Mouse (Mus musculus) embryonic facial prominence, embryonic 11.5 days (tissue): ENCODE measurements around the gene Syde2. TPM values are rescaled to one million over a fixed set of nuclear protein-coding genes. Genes with fewer than 3 reads are reported as not detected.
"Not testable (repeated sequence)": the region's sequence is repeated elsewhere in the genome, so short reads cannot be mapped to it uniquely, and the experiment has no call there.

ENCODE experiments used
- ATAC-seq: fragments of 200-750 bp; cut with Nextera tagmentation; replicated peaks from 2 replicates; pipeline ENCODE4 v1.8.0; 2017; ENCODE audit warnings: low read depth; ENCODE audit not compliant: insufficient number of reproducible peaks, low FRiP score, low TSS enrichment
- DNase-seq: peaks from one replicate; pipeline ENCODE4 v3.0.0-alpha.2; 2015; ENCODE audit warnings: low spot score
- H3K27ac ChIP-seq: fragments of 300-500 bp; sonication (generic); replicated peaks from 2 replicates; pipeline ENCODE4 v1.5.1; 2014; ENCODE audit warnings: mild to moderate bottlenecking, low read depth, low read length, control low read depth
- H3K27me3 ChIP-seq: fragments of 300-500 bp; sonication (generic); 2 replicates; pipeline ENCODE4 v1.6.1; 2014; ENCODE audit warnings: mild to moderate bottlenecking, low read length, moderate library complexity, mixed read lengths; ENCODE audit not compliant: control insufficient read depth, insufficient read depth
- H3K36me3 ChIP-seq: fragments of 300-500 bp; sonication (generic); replicated peaks from 2 replicates; pipeline ENCODE4 v1.6.1; 2014; ENCODE audit warnings: low read depth, mild to moderate bottlenecking, low read length, moderate library complexity, mixed read lengths; ENCODE audit not compliant: control insufficient read depth, insufficient read depth
- H3K4me1 ChIP-seq: fragments of 300-500 bp; sonication (generic); 2 replicates; pipeline ENCODE4 v1.6.1; 2014; ENCODE audit warnings: low read length, mixed read lengths; ENCODE audit not compliant: control insufficient read depth, insufficient read depth
- H3K4me2 ChIP-seq: fragments of 300-500 bp; sonication (generic); 2 replicates; pipeline ENCODE4 v1.6.1; 2014; ENCODE audit warnings: low read depth, mild to moderate bottlenecking, control low read depth, low read length, moderate library complexity
- H3K4me3 ChIP-seq: fragments of 300-500 bp; sonication (generic); 2 replicates; pipeline ENCODE4 v1.5.1; 2014; ENCODE audit warnings: low read depth, low read length, control low read depth
- H3K9ac ChIP-seq: fragments of 300-500 bp; sonication (generic); replicated peaks from 2 replicates; pipeline ENCODE4 v1.6.1; 2014; ENCODE audit warnings: mild to moderate bottlenecking, control low read depth, low read length
- H3K9me3 ChIP-seq: fragments of 300-500 bp; sonication (generic); replicated peaks from 2 replicates; pipeline ENCODE4 v1.6.1; 2016; ENCODE audit warnings: mild to moderate bottlenecking, low read length, inconsistent platforms, mixed read lengths; ENCODE audit not compliant: control insufficient read depth
- WGBS: fragments of 180-500 bp; shearing (Covaris S2); extraction: QIAGEN DNeasy Blood & Tissue Kit; methylation state at CpG from one replicate; pipeline ENCODE4 v1.1.7; 2014; 5-methylcytosine and 5-hydroxymethylcytosine counted together
- polyA plus RNA-seq: library from polyadenylated mRNA; unstranded; fragments of >200 nt; fragmentation: Nextera tagmentation; extraction: Ambion mirVana; gene quantifications from 2 replicates; pipeline ENCODE4 v1.2.1, GENCODE M21; 2014

Syde2 gene
- polyA plus RNA-seq, 1 experiment from 2014 or later: 1.9 TPM

- H3K4me3 ChIP-seq: no peak overlapping the region
- H3K27me3 ChIP-seq: no peaks in the 10 kb centered on the region; the same call in 1 of the 2 replicates
- DNase-seq (no peak), ATAC-seq (no peak)
- no peaks in the 10 kb centered on the region for H3K4me1 ChIP-seq
- 64% methylated on average over 13 of the region's 13 CpGs for WGBS
- no peaks in the 10 kb centered on the region for H3K36me3 ChIP-seq
- H3K4me2 ChIP-seq: no peak overlapping the region
- H3K9me3 ChIP-seq: no peaks in the 10 kb centered on the region
- H3K9ac ChIP-seq: no peak overlapping the region
- H3K27ac ChIP-seq: no peak overlapping the region
Observed at GRCm38 (mm10) chr3:145991130-145991529, 3.5 kb downstream of the Syde2 start.

DNA sequence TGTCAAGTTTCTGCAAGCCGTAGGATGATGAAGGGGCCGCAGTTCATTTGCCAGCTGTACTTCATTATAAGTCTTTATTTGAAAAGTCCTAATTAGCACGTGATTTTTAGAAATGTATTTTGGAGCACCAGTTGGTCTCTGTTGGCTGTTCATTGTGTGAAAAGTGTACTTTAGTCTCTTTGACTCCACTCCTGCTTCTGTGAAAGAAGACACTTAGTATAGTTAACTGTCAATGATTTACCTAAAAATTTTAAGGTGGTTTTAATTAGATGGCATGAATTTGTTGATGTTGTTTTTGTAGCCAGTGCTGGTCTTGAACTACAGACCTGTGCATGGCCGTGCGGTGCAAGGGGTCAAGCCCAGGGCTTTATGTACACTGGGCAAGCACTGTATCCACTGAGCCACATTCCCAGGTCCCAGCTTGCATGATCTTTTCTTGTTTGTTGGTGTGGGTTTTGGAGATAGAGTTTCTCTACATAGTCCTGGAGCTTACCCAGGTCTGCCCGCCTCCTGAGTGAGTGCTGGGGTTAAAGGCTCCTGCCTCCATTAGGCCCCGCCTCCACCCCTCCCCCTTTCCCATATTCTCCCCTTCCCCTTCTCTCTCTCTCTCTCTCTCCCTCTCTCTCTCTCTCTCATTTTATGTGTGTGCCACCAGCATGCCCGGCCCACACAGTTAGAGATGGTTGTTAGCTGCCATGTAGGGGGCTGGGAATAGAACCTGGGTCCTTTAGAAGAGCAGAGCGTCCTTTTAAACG is 4.5 kb downstream of the Syde2 start:
- H3K4me1 ChIP-seq: no peaks in the 10 kb centered on the region
- DNase-seq: no peak
- 76% methylated on average over 10 of the region's 10 CpGs for WGBS
- no peaks in the 10 kb centered on the region for H3K9me3 ChIP-seq
- H3K27me3 ChIP-seq: no peaks in the 10 kb centered on the region; the same call in 1 of the 2 replicates
- no peak overlapping the region for H3K27ac ChIP-seq
- H3K4me3 ChIP-seq: no peak overlapping the region
- no peaks in the 10 kb centered on the region for H3K36me3 ChIP-seq
- H3K9ac ChIP-seq: no peak overlapping the region
- ATAC-seq: no peak
- H3K4me2 ChIP-seq: no peak overlapping the region

DNA sequence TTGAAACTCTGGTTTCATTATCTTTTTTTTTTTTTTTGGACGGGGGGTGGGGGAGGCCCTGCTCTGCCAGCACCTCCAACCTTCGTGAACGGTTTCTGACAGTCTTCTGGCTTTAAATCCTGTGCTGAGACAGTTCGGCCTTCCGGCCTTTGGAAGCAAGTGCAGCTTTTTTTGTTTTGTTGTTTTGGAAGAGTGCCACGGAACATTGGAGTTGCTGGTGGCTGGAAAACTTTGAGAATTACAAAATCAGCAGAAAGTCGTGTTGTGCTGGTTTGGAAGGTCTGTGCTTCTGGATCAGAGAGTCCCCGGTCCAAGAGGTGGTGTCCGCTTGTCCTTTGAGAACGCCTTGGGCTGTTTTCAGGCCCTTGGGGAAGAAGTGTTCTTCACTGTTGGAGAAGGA is 5.1 kb downstream of the Syde2 start:
- H3K4me1 ChIP-seq: no peaks in the 10 kb centered on the region
- ATAC-seq: no peak
- H3K9me3 ChIP-seq: no peaks in the 10 kb centered on the region
- H3K4me2 ChIP-seq: no peak overlapping the region
- WGBS: 87% methylated on average over 10 of the region's 10 CpGs
- H3K27me3 ChIP-seq: no peaks in the 10 kb centered on the region; the same call in 1 of the 2 replicates
- no peaks in the 10 kb centered on the region for H3K36me3 ChIP-seq
- no peak overlapping the region for H3K27ac ChIP-seq
- no peak for DNase-seq
- H3K9ac ChIP-seq: no peak overlapping the region
- no peak overlapping the region for H3K4me3 ChIP-seq

- H3K36me3 ChIP-seq: no peaks in the 10 kb centered on the region
- no peaks in the 10 kb centered on the region for H3K9me3 ChIP-seq
- H3K4me2 ChIP-seq: no peak overlapping the region
- DNase-seq (no peak), ATAC-seq (no peak)
- no peak overlapping the region for H3K9ac ChIP-seq
- WGBS: 85% methylated on average over 14 of the region's 14 CpGs
- no peaks in the 10 kb centered on the region for H3K4me1 ChIP-seq
- no peak overlapping the region for H3K4me3 ChIP-seq
- H3K27ac ChIP-seq: no peak overlapping the region
- no peaks in the 10 kb centered on the region for H3K27me3 ChIP-seq
Observed at GRCm38 (mm10) chr3:145993481-145994201, 6.0 kb downstream of the Syde2 start.

- no peak overlapping the region for H3K27ac ChIP-seq
Observed at GRCm38 (mm10) chr3:145995489-145995888, 7.8 kb downstream of the Syde2 start.

DNA sequence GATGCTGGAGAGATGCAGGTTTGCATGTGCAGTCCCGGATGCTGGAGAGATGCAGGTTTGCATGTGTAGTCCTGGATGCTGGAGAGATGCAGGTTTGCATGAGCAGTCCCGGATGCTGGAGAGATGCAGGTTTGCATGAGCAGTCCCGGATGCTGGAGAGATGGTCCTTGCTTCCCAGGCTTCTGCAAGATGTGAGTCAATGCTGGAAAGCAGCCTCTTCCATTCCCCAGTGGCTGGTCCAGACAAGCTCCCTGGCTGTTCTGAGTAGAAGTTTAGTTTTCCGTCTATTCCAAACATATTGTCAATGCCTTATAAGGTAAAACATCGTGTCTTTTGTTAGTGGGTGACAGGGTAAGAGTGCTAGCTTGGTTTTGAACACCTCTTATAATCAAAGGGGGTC is 8.9 kb downstream of the Syde2 start:
- WGBS: 80% methylated on average over 5 of the region's 5 CpGs
- not testable (repeated sequence) for H3K4me1 ChIP-seq, H3K4me3 ChIP-seq, H3K27ac ChIP-seq, H3K9me3 ChIP-seq, H3K4me2 ChIP-seq, DNase-seq, H3K9ac ChIP-seq, H3K36me3 ChIP-seq, ATAC-seq, H3K27me3 ChIP-seq

More at GRCm38 (mm10) chr3:145995489-145995888, 7.8 kb downstream of the Syde2 start:
- DNase-seq (no peak), ATAC-seq (no peak)
- no peaks in the 10 kb centered on the region for H3K27me3 ChIP-seq
- H3K4me2 ChIP-seq: no peak overlapping the region
- H3K4me3 ChIP-seq: no peak overlapping the region
- H3K9ac ChIP-seq: no peak overlapping the region
- no peaks in the 10 kb centered on the region; the same call in 1 of the 2 replicates for H3K36me3 ChIP-seq
- H3K9me3 ChIP-seq: no peaks in the 10 kb centered on the region
- 87% methylated on average over 5 of the region's 5 CpGs for WGBS
- H3K4me1 ChIP-seq: no peaks in the 10 kb centered on the region

DNA sequence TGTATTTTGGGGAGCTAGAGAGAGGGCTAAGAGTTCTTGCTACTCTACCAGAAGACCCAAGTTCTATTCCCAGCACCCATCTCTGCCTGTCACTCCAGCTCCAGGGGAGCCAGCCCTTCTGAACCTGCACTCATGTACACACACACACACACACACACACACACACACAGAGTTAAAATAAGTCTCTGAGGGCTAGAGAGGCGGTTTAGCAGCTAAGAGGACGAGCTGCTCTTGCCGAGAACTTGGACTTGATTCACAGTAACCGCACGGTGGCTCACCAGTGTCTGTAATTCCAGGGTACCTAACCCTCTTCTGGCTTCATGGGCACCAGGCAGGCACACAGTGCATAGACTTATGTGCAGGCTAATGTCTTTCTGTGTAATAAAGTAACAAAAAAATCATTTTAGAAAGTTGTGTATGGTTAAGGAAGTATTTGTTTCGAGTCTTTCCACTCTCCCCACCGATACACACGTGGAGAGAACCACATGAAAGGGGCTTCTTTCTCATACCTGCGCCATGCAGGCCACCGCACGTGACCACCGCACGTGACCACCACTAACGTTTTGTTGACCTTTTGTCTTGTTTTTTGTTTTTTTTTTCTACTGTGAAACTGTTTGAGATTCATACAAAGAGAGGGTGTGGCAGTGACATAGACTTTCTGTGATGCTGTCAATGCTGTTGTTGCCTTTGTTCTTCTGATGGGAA is 16.8 kb downstream of the Syde2 start:
- Histone ChIP-seq H3K9ac (no peak overlapping the region), H3K4me3 (no peak overlapping the region), H3K27ac (no peak overlapping the region), H3K9me3 (no peaks in the 10 kb centered on the region), H3K4me1 (no peaks in the 10 kb centered on the region), H3K27me3 (no peaks in the 10 kb centered on the region), H3K36me3 (no peaks in the 10 kb centered on the region), H3K4me2 (no peak overlapping the region)
- ATAC-seq (no peak), DNase-seq (no peak)
- 92% methylated on average over 14 of the region's 14 CpGs for WGBS
